Mouse (Mus musculus) erythroblast, embryonic 14.5 days (primary cell): ENCODE measurements around the gene Olfr1012.

Source experiments
- GATA1 ChIP-seq: IDR thresholded peaks from 2 replicates; pipeline ENCODE4 v1.6.1; 2012; ENCODE audit warnings: low read length, inconsistent platforms, mixed read lengths
- TAL1 ChIP-seq: IDR thresholded peaks from 3 replicates; pipeline ENCODE4 v1.6.1; 2012; ENCODE audit warnings: low read length, inconsistent platforms, mixed read lengths

- TF ChIP-seq GATA1 (no peak), TAL1 (no peak)
Measured at GRCm38 (mm10) chr2:85802444-85802843, 39.9 kb upstream of the Olfr1012 start, which contains the start of gene Olfr1016.
